Mouse (Mus musculus): ENCODE results near the gene Ctsd.
"Not testable (repeated sequence)": the region's sequence is repeated elsewhere in the genome, so short reads cannot be mapped to it uniquely, and the experiment has no call there.

The Ctsd gene

GRCm38 (mm10) chr7:142373641-142374412 lies 14.0 kb downstream of the Ctsd start, which contains the start of gene Ifitm10:
Gene Ifitm10 (minus strand): TSS chr7:142373753.
- DNase-seq, result no peak

- DNase-seq, result no peak
Measured at GRCm38 (mm10) chr7:142373039-142373438, 14.8 kb downstream of the Ctsd start.

- DNase-seq, result no peak
Measured at GRCm38 (mm10) chr7:142371768-142372661, 15.8 kb downstream of the Ctsd start.

- DNase-seq, result peak; percentile 32
Measured at GRCm38 (mm10) chr7:142371398-142371767, 16.5 kb downstream of the Ctsd start.

DNA sequence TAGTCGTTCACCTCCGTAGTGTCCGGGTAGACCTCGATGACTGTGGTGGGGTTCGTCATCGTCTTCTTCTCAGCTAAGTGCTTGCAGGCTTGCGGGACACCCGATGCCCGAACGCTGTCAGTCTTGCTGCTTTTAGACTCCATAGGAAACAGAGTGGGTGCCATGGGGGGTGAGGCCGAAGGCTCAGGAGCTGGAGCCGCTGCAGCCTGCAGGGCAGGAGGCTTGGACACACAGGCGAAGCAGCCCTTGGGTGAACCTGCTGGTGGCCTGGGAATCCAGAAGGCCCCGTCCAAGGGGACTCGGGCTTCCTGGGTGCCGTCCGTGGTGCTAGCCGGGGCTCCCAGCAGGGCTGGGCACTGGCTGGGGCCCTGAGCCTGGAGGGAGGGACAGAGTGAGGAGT lies 16.9 kb downstream of the Ctsd start:
- DNase-seq, result no peak

DNA sequence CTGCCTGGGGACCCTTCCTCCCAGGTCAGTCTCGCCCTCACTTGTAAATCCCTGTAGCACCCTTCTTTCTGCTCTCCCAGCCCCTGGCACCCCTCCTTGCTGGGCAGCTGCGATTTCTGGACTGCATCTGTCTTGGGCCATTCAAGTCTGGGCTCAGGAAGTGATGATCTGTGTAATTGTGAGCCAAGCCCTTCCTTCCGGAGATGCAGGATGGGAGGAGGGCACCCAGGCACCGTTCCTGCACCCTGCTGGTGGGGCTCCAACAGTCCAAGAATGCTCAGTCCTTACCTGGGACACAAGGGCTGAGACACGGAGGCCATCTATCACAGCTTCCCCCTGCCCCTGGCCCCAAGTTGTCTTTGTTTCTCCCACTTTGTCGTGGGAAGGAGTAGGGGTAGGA lies 18.0 kb downstream of the Ctsd start:
- DNase-seq, result no peak

DNA sequence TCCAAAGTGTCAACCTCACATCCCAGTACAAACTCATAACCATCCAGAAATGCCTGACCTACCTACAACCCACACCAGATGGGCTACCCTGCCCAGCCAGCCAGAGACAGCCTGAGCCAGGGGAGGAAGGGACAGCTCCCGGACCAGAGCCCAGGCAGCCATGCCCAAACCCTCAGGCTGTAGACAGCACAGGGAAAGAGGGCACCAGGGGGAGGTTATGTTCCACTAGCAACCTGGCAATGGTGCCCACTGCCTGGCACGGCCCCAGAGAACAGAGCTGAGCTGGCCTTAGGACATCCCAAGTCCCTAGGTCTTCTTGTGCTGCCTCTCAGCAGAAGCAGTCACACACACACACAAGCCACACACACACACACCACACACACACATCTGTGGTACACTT lies 19.0 kb downstream of the Ctsd start:
- no peak for DNase-seq

DNA sequence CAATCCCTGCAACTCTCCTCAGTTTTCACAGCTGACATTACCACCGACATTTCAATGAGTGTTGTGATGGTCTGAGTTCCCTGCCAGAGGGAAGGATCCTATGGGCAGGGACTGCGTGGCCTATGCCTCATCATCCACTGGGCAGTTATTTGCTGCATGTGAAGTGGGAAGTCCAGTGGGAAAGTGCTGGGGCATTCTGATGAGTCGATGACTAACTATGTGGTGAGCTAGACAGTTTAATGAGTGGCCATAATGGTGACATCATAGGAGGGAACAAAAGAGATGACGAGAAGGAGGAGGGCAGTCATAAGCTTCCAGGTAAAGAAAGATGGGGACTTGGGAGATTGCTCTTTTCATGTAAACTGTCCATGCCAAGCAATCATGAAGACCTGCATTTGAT lies 24.7 kb downstream of the Ctsd start:
- DNase-seq, result no peak

GRCm38 (mm10) chr7:142360743-142361142 lies 27.1 kb downstream of the Ctsd start:
- no peak for DNase-seq

- no peak for DNase-seq
Measured at GRCm38 (mm10) chr7:142359129-142359528, 28.7 kb downstream of the Ctsd start.

DNA sequence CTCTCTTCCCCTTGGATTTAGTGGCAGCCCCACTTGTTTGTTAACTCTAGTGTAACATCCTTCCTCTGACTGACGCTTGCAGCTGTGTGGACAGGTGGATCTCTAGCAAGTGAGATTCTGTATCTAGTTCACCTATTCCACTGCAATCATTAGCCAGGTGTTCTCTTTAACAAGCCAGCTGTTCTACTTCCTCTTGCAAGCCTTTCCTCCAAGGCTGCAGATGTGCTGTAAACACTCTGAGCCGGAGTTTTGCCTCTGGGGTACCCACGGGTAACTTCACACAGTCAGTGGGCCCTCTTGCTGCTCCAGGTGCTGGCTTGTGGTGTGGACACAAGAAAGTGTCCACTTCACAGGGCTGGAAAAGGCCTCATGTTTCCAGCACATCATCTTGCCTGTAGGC lies 30.3 kb downstream of the Ctsd start:
- DNase-seq, result no peak

GRCm38 (mm10) chr7:142354661-142355233 lies 33.1 kb downstream of the Ctsd start:
- DNase-seq, result no peak

DNA sequence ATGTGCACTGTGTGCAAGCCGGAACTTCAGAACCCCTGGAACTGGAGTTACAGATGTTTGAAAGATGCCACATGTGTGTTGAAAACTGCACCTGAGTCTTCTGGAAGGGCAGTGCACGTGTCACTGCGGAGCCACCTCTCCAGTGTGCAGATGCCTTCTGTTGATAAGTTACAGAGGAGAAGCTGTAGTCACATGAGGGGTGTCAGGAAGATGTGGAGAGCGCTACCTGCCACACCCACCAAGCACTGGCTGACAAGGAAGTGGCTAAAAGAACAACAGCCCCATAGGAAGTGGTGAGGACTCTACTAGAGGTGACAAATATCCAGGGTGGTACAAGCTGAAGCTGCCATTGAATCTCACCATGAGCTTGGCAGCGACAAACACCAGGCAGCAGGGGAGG lies 34.0 kb downstream of the Ctsd start:
- DNase-seq, result no peak

- no peak for DNase-seq
Measured at GRCm38 (mm10) chr7:142351569-142351968, 36.3 kb downstream of the Ctsd start.

- no peak for DNase-seq
Measured at GRCm38 (mm10) chr7:142349308-142349961, 38.4 kb downstream of the Ctsd start.

DNA sequence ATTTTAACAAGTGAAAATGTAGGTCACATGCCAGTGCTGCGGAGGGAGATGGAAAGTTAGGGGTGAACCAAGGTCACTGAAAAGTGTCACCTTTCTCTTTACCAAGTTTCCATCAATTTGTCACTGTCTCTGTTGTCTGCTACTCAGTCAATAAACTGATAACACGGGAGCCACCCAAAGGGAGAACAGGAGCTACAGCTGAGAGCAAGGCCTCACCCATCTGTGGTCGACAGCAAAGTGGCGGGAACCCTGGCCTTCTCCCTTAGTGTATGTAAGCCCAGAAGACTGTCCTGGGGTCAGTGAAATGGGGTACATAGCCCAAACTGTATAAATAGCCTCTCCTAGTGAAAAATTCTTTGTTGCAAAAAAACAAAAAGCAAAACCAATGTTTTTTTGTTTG lies 40.3 kb downstream of the Ctsd start:
- no peak for DNase-seq

GRCm38 (mm10) chr7:142342247-142342640 lies 45.6 kb downstream of the Ctsd start:
- no peak for DNase-seq

GRCm38 (mm10) chr7:142341564-142342246 lies 46.1 kb downstream of the Ctsd start:
- DNase-seq, result no peak

DNA sequence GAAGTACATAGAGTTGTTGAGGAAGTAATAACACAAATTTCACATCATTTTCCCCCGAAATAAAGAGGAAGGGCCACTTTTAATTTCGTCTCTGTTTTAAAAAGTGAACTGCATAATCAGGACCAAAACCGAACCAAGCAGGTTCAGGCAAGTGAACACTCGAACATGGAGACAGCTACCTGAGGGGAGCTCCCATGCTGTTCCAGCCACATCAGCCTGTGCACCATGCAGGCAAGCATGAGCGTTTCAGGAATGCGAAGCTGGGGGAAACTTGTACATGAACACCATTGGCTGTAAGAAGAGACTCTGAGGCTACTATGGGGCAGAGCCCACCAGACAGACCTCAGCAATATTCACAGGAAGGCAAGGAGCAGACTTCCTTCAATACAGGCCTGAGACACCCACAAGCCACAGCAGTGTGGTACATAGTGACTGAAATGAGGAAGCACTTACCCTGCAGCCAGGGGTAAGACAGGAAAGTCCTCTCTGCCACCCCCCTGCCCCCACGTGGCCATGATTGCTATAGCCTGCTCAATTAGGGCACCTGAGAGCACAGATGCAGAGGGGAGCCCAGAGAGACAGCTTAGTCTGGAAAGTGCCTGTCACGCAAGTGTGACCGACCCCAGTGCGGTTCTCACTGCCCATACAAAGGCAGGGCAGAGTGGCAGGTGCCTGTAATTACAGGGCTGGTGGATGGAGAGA lies 47.4 kb downstream of the Ctsd start:
- DNase-seq, result no peak

GRCm38 (mm10) chr7:142335151-142335550 lies 52.7 kb downstream of the Ctsd start:
- DNase-seq, result peak; percentile 51

GRCm38 (mm10) chr7:142334246-142334645 lies 53.6 kb downstream of the Ctsd start:
- peak; percentile 98 for DNase-seq

GRCm38 (mm10) chr7:142332741-142333140 lies 55.1 kb downstream of the Ctsd start:
- DNase-seq, result not testable (repeated sequence)

Data from right cerebral cortex, postnatal 4 days (tissue).